Mouse (Mus musculus) heart, adult 11 months (tissue): ENCODE measurements around the gene Fgd3.

ENCODE experiments used
- DNase-seq: peaks from one replicate; pipeline ENCODE4 v3.0.0; 2022

Gene Fgd3

DNA sequence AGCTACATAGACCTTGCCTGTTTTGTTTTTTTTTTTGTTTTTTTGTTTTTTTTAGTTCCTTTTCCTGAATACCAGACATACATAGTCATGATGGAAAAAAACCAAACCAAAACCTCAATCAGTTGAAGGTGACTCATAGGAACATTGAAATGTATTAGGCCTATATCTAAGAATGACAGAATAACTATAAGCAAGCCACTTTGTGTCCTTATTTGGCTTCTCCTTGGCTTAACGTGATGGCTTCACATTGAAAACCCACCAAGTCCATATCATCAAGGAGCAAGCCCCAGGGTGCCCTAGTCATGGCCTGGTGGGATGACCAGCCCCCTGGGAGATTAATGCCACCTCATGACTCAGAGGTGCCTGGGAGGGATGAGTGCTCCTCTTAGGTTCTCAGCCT is 19.3 kb downstream of the Fgd3 start:
- DNase-seq: no peak

- DNase-seq: peak; percentile 95
Observed at GRCm38 (mm10) chr13:49298514-49299381, 21.4 kb downstream of the Fgd3 start.

GRCm38 (mm10) chr13:49296270-49296669 is 23.8 kb downstream of the Fgd3 start:
- DNase-seq: no peak

GRCm38 (mm10) chr13:49294108-49294507 is 26.0 kb downstream of the Fgd3 start:
- DNase-seq: no peak

DNA sequence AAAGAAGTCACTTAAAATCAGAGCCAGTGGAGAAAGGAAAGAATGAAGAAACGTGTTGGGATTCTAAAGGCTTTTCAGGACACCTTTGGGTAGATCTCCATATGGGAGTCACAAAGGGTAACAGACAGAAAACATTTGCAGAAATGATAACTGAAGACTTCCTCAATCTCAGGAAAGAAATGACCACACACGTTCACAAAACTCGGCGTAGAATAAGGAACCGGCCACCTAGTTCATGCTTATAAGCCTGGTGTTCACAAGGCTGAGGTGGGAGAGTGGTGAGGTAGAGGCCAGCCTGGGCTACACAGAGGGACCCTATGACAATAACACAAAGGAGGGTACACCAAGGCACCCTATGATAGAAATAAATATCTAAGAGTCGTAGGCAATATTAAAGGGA is 28.2 kb downstream of the Fgd3 start:
- DNase-seq: no peak

- no peak for DNase-seq
Observed at GRCm38 (mm10) chr13:49291398-49291797, 28.7 kb downstream of the Fgd3 start.

DNA sequence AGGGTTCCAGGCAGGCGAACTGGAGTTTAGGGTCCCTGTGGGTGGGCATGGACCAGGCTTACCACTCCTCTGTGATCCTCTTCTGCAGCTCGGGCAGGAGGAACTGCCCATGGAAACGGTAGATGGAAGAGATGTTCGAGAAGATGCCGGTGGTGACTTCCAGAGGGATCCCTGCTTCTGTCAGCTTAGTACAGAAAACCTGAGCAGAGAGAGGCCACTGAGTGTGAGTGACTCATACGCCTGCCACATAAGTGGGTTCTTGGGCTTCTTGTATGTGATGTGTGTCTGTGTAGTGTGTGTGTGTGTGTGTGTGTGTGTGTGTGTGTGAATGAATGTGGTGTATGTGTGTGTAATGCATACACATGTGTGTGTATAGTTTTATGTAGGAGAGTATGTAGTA is 32.9 kb downstream of the Fgd3 start:
- no peak for DNase-seq

GRCm38 (mm10) chr13:49286750-49287149 is 33.4 kb downstream of the Fgd3 start:
- DNase-seq: no peak

DNA sequence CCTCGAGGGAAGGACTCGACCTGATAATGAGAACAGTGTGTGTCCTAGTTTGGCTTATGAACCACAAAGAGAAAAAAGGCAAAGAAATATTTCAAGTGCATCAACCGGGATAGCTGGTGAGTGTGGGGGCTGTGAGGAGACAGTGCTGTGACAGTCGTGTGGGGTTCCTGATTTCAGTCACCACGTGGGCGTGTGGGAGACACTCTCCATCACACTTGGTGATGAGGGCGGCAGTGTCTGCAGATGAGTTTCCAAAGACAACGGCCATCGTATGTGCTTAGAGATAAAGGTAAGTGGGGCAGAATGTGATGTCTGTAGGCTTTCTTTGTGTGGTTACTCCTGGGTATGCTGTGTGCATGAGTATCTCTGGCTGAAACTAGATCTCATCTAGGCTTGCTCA is 36.4 kb downstream of the Fgd3 start:
- no peak for DNase-seq

- DNase-seq: no peak
Observed at GRCm38 (mm10) chr13:49282168-49282567, 37.9 kb downstream of the Fgd3 start.

GRCm38 (mm10) chr13:49271831-49272765 is 48.0 kb downstream of the Fgd3 start:
- DNase-seq: peak; percentile 95

GRCm38 (mm10) chr13:49270500-49270899 is 49.6 kb downstream of the Fgd3 start:
- DNase-seq: no peak

DNA sequence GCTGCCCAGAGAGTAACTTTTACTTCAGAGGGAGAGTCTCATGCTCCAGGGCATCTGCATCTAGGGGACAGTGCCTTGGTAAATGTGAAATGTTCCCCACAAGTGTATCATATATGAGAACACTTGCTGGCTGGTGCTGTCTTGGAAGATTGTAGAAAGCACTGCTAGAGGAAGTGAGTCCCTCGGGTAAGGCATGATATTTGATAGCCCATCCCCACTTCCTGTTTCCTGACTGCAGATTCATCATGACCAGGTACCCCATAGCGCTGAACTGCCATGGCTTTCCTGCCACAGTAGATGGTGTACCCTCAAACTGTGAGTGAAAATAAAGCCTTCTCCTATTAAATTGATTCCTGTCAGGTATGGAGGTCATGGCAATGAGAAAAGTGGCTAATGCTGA is 52.5 kb downstream of the Fgd3 start:
- DNase-seq: no peak

GRCm38 (mm10) chr13:49260036-49260722 is 59.9 kb downstream of the Fgd3 start:
- no peak for DNase-seq

DNA sequence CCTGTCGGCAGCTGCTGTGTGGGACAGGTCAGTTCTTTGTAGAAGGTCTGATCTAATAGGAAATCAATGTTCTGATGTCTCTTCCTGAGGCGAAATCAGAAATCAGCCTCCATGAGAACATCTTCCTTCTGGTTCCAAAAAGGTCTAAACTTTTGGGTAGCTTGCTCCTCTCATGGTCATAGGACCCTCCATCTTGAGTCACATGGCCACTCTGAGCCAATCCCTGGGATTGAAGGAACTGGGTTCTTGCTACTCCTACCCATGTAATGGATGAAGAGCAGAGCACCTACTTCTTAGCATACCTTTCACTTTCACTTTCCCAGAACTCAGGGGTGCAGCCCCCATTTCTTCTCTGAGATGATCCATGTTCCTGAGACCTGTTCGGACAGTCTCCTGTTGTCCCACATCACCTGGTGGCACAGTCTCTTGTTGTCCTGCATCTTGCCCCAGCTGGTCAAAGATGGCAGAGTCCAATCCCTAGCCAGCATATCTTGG is 62.2 kb downstream of the Fgd3 start:
- DNase-seq: no peak

- no peak for DNase-seq
Observed at GRCm38 (mm10) chr13:49252746-49253145, 67.4 kb downstream of the Fgd3 start.

GRCm38 (mm10) chr13:49252113-49252512 is 68.0 kb downstream of the Fgd3 start:
- no peak for DNase-seq

GRCm38 (mm10) chr13:49250716-49251517 is 69.2 kb downstream of the Fgd3 start:
- DNase-seq: no peak

DNA sequence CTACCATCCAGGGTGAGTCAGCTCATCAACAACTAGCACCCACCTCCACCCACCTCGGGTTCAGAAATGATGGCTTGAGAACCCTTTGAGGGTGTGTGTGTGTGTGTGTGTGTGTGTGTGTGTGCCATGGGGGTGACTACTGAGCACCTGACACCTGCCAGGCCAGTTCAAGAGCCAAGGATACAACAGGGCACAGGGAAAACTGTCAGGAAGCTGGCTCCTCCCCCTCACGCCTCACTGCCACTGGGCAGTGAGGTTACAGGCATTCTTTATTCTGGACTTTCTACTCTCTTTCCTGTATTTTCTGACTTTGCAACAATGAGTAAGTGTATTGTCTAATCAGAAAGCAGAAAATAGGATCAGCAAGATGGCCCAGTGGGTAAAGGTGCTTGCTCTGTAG is 70.5 kb downstream of the Fgd3 start:
- no peak for DNase-seq

- DNase-seq: no peak
Observed at GRCm38 (mm10) chr13:49248923-49249322, 71.2 kb downstream of the Fgd3 start.

DNA sequence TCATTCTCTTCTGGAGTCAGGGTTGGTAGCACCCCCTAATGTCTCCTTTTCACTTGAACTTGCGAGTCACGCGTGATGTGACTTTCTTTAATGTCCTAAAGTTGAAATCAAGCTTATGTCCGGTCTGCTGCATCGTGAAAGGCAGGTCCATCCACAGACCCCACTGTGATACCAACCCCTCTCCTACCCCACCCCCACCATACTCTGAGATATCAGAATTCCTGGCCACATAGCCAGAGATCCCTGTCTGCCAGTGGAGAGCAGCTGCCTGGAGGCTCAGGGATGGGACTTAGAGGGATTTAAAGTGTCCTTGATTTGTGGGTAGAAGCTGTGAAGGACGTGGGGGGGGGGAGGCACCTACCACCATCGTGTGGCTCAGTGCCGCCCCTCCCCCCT is 71.6 kb downstream of the Fgd3 start, which contains the start of gene Susd3:
Gene Susd3 (minus strand): TSS at position 240 of the 396 bp plus-strand sequence.
- DNase-seq: no peak
